Mouse (Mus musculus): ENCODE data around the gene Ager.

- no peak for TF ChIP-seq TAL1 (IDR thresholded peaks at IDR 0.05; ENCODE audit: low read length)
- no peak for TF ChIP-seq GATA1 (IDR thresholded peaks at IDR 0.05; ENCODE audit: low read length)
These were observed 37.2 kb upstream of the Ager start for GRCm38 (mm10) chr17:34560438-34560837.
